Mouse (Mus musculus): ENCODE data around the gene Antxrl.

Gene Antxrl

DNA sequence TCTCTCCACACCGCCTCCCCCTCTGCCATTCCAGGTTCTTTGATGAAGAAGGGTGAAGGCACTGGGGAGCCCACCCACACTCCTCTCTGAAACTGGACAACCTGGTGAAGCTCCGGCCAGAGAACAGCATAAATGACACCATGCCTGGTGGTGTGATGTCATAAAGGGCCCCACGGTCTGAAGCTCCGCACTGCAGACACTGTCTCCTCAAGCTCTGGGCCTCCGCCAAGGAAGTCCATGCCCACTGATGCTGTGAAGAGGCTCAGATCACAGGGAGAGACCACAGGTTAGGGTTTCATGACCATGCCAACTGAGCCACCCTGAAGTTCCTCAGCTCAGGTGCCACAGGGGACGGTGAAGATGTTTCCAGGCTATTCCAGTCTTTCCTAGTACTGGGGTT lies at the start of gene Antxrl:
TSS of gene Antxrl (plus strand) at position 192 of the 400 bp plus-strand sequence.
- DNase-seq (ENCODE audit: low read depth, low spot score): no peak

DNA sequence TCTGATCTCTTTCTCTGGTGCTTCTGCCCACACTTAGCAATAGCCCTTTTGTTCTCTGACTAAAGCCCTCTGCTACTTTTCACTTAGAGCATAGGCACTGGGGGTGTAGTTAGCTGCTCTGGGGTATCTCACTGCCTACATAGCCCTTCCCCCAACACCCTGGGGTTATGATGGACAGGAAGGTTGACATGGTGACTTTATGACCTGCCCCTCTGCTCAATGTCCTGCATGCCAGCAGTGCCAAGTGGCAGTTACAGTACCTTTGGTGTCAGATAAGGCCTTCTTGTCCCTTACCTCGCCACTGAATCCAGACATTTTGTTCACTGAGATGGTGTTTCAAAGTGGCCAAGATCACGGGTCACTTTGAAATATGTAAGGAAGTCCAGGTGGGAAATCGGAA lies 37.4 kb upstream of the Antxrl start, which contains the start of gene Gm30083:
TSS of gene Gm30083 (minus strand) at position 120 of the 400 bp plus-strand sequence.
- no peak for DNase-seq (ENCODE audit: low read depth, low spot score)

DNA sequence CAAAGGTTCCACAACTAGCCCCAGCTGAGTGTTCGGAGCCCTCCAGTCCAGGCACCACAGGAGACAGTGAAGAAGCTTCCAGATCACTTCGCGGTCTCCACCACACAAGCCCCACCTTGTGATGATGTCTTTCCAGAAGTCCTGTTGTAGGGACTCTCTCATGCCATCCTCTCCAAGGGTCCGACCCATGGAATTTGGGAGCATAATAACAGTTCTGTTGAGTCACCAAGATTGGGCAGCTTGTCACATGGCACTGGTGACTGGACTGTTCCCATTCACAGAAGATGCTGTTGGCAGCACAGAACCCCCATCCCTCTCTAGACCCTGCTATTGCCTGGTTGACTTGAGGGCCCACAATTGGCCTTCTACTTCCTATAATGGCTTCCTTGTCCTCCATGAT lies 36.1 kb upstream of the Antxrl start, which contains the start of gene Gm5460:
TSS of gene Gm5460 (plus strand) at position 378 of the 400 bp plus-strand sequence.
- DNase-seq (ENCODE audit: low read depth, low spot score): no peak

DNA sequence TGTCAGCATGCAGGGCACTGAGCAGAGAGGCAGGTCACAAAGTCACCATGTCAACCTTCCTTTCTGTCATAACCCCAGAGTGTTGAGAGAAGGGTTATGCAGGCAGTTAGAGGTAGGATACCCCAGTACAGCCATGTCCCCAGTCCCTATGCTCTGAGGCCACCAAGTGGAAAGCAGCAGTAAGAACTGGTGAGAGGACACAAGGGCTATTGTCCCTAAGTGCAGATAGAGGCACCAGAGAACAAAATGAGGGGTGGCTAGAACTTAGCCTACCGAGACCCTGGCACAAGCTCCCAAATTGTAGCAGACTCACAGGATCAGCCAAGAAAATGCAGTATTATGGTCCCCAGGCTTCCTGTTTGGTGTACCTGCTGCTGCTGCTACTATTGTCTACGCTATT lies 35.6 kb upstream of the Antxrl start:
- DNase-seq (ENCODE audit: low read depth, low spot score): no peak

DNA sequence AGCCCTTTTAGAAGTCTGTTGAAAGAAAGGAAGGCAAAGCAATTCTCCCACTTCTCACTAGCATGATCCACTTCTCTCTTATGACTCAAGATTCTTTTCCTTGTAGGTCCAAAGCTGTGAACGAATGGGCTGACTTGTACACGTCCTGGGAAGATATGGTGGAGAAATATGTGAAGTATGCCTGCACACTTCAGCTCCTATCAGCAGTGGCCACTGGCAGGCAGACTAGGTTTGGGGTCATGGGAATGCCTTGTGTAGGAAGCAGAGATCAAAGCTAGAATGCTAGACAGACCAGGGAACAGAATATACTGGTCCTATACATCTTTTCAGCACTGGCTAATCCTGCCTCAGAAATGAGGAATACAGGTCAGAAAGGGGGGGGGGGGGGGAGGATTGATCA lies 25.8 kb upstream of the Antxrl start:
- no peak for DNase-seq (ENCODE audit: low read depth, low spot score)

DNA sequence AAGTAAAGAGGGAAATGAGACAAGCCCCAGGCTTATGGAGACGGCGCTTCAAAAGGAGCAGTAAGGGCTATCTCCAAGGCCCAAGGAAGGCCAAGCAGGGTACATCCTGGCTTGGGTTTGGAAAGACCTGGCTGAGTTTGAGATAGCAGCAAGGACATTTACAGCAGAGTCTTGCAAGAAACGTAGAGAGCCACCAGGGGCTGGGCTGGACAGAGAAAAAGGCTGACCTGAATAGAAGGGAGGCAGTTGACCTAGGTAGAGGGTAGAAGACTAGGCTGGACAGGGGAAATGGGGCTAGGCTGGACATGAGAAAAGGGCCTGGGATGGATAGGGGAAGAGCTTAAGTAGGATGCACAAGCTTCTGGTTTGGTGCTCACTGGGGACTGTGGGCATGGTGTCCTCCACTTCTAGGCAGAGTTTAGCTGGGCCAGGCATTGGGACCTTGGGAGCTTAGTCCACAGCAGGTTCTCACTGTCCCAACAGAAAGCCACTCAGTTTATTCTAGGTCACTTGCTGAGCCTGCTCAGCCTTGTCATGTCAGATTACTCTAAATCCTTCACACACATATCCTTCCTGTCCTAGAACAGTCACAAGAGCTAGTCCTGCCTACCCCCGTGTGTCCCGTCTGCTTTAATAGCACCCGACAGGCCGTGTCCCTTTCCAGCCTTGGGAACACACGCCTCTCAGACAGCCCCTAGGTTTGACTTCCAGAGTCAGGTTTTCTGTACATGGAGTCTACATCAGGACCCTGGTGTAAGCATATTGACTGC lies 18.5 kb upstream of the Antxrl start:
- no peak for DNase-seq (ENCODE audit: low read depth, low spot score)

DNA sequence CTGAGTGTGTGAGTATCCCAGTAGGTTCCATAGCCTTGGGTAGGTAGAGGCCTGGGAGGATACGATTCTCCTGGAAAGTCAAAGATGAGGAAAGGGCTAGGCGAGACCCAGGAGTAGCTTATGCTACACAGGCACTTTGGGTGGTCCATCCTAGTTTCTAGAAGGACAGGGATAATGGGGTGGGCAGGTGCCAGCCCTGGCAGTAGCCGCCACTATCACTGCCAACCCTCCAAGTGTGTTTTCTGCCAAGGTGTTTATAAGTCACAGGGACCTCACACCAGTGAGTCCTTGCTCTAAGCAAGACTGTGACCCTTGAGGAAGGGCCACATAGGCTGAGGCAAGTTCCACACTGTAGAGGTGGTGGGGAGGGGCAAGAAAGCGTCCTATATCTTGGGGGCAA lies 11.3 kb upstream of the Antxrl start:
- no peak for DNase-seq (ENCODE audit: low read depth, low spot score)

DNA sequence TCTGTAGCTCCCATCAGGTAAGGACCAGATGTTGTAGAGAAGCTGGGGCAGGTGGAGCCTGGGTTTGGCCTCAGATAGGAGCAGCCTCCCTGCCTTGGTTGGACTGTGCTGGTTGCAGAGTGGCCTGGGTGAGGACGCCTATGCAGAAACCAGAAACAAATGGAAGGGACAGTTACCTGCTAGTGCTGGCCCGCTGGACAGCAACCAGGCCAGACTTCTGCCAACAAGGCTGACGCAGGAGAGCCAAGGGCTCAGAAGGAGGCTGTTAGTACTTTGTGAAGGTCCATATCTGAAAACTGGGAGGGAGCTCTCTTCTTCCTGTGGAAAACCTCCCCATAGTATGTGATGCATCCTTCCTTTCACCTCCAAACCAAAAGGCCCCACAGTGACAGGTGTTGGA lies 9.2 kb upstream of the Antxrl start:
- no peak for DNase-seq (ENCODE audit: low read depth, low spot score)

DNA sequence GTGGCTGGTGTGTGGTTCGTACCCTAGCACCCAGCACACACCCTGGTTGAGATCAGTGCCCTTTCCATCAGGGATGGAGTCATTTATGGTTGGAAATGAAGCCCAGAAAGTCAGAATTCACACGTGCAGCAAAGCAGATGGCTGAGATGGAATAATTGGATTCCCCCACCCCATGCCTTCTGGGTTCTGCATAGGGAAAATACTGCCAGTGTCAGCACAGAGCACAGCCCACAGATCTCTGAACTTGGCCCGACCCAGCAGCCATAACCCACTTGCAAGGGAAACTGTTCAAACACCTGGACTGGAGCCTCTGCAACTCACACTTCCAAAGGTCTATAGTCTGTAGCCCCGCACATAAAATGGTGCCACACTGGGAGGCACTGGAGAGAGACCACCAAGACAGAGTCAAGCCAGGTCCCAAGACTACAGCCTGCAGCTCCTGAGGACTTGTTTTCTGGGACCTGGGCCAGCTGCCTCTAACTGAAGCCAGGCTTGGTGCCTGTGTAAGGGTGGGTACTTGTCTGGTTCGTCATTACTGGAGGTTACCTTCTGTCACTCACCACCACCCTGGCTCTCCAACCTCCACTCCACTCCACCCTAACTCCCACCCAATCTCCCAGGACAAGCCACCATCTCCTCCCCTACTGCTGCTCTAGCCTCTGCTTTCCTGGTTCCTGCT lies 2.3 kb upstream of the Antxrl start:
- DNase-seq (ENCODE audit: low read depth, low spot score): no peak

DNA sequence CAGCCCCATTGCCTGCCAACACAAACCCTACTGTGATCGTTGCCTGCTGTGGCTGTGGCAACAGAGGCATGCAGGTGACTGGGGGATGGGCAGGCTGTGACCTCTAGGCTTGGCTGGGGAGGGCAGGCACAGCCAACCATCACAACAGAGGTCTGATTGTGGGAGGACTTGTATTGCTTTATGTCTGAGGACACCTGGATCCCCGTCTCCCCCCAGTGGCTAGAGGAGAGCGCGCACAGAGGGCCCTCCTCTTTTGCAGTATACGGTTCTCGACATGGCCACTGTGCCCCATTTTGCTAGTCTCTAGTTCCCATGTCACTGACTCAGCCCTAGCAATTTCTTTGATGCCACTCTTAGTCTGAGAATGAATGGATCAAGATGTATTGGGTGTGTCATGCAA lies 19.2 kb downstream of the Antxrl start:
- DNase-seq (ENCODE audit: low read depth, low spot score): peak; percentile 19

DNA sequence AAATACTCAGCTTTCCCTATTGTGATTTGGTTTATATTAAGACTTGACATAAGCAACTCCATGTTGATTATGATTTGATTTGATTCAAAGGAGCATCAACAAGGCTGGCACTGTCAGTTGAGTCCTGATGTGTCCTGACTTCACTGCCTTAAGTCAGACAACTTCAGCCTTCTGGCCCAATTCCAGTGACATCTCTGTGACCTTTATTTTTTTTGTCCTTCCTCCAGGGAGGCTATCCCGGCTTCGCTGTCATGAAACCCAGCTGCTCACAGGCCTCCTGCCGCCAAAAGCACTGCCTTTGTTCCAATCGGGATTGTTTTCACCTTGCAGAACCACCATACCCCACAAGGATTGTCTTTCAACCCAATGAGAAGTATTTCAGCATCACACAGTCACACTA lies 22.8 kb downstream of the Antxrl start:
- no peak for DNase-seq (ENCODE audit: low read depth, low spot score)

DNA sequence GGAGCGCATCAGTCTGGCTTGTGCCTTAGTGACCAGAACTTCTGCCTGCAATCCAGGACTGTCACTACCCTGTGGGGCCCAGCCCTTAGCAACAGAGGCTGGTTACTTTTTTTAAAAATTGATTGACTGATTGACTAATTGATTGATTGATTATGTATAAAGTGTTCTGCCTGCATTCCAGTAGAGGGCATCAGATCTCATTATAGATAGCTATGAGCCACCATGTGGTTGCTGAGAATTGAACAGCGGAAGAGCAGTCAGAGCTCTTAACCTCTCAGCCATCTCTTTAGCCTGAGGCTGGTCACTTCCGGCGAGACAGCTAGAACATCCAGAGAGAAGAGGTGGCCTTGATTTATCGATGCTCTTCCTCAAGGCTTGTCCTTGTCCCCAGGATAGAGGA lies 24.7 kb downstream of the Antxrl start:
- DNase-seq (ENCODE audit: low read depth, low spot score): no peak

DNA sequence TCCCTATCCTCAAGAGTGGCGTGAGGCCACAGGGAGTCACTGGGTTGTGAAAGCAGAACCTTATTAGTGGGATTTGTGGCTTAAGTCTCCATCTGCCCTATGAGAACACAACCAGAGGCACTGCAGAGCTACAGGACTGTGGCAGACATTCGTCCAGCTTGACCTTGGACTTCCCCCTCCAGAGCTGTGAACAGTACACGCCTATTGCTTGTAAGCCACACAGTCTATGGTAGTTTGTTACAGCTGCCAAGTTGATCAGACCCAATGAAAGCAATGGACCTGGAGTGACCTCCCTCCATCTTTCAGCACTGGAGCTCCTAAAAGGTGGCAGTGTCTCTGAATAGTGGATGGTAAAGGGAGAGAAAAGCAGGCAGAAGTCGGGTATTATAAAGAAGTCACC lies 25.8 kb downstream of the Antxrl start:
- DNase-seq (ENCODE audit: low read depth, low spot score): no peak

DNA sequence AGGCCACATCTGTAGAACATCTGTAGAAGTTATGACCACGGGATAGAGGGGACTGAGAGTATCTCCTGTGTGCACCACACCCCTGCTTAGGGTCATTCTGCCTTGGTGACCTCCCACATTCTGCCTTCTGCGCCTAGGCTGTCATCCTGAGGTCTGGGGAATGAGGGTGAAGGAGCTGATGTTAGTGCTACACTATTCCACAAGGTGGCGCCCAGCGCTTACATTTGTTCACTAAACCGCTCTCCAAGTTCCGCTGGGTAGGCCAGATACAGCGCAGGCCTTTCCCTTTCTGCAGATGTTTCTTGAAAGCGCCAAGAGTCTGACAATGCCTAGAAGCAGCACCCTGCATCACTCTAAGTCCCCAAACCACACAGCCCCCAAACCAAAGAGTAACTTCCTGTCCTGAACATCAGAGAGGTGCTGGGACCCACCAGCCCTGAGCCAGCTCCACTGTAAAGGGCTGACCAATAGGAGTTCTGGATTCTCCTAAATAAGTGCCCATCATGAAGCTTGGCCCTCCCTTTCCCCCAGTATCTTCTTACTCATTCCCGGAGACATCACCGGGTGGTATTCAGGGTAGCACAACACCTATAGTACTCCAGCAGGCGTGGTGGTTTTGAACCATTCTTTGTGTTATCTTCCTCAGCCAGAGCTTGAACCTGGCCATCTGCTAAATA lies 28.0 kb downstream of the Antxrl start:
- DNase-seq (ENCODE audit: low read depth, low spot score): peak; percentile 84

DNA sequence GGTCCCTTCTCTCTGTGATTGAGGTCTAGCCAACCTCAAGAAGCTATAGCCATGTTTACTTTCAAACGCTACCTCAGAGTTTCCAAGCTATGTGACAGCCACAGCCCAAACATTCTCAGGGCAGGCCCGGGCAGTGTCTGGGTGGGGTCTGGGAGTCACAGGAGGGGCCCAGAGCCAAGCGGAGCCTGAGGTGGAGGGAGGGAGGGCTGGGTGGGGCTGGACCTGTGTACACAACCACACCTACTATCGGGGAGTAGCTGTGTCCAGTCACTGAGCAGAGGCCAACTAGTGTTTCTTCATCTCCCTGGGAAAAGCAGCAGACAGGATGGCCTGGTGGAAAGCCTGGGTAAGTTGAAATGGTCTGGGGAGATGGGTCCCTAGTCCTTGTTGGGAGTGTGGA lies 33.2 kb downstream of the Antxrl start, which contains the start of gene Anxa8:
TSS of gene Anxa8 (plus strand) at position 251 of the 400 bp plus-strand sequence.
- DNase-seq (ENCODE audit: low read depth, low spot score): no peak

DNA sequence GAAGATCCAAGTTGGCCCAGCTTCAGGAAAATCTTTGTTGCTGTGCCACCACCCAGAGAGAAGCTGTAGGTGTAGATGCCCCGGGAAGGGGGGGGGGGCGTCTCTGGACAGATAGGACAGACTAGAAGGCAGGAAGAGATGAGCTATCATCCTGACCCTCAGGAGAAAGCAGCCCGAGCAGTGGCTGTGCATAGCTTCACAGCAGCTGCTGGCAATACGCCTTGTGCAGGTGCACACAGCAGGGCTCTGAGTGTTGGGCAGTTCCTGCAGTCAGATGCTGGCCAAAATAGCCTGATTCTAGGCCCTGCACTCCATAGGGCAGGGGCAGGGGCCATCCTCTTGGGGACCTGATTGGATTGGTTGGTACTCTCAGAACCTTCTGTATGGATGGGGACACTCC lies 34.3 kb downstream of the Antxrl start:
- DNase-seq (ENCODE audit: low read depth, low spot score): no peak

DNA sequence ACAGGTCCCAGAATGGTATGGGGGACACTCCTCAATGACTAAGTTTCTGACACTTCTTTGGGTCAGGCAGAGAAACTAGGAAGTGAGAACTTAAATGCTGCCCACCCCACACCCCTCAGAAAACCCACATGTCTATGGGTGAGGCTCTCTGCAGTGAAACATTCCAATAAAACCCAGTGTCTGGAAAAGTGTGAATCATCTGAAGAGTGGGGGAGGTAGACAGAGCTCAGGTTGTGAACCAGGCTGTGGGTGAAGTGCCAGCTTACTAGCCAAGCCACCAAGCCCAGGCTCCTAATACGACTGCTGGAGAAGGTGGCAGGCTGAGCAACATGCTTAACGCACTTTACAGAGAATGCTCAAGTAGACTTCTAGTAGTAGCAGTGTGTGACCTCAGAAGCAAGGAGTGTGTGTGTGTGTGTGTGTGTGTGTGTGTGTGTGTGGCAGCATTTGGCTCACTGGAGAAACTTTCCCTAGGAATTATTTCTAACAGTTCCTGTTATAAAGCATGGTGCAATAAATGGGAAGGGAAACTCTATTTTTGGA lies 35.4 kb downstream of the Antxrl start:
- DNase-seq (ENCODE audit: low read depth, low spot score): no peak

DNA sequence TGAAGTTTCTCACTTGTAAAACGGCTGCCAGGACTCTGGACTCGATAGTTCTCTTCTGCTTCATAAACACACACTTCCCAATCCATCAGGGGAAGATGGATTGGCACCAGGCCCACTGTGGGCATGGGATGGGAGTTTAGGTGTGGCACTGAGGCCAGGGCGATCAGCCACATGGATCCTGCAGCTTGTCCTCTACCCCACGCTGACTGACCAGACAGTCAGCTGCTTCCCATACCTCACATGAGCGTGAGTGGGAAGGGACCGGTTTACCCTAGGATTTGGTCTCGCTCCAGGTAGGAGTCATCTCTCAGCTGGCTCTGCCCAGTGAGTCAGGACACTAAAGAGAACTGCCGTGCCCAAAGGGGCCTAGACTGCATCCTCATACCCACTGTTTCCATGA lies 37.3 kb downstream of the Antxrl start:
- DNase-seq (ENCODE audit: low read depth, low spot score): no peak

DNA sequence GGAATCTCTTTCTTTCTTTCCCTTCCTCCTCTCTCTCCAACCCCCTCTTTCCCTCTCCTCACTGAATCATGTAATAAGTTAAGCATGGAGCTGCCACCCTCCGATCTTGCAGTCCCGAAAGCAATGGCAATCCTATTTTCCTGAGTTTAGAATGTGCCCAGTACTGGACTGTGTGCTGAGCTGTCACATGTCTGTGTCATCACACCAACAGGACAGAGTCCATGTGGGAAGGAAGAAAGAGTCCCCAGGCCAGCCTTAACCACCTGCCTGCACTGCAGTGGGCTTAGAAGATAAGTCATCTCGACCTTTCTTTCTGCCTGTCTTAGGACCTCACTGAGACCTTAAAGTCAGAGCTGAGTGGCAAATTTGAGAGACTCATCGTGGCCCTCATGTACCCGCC lies 39.0 kb downstream of the Antxrl start:
- DNase-seq (ENCODE audit: low read depth, low spot score): no peak

DNA sequence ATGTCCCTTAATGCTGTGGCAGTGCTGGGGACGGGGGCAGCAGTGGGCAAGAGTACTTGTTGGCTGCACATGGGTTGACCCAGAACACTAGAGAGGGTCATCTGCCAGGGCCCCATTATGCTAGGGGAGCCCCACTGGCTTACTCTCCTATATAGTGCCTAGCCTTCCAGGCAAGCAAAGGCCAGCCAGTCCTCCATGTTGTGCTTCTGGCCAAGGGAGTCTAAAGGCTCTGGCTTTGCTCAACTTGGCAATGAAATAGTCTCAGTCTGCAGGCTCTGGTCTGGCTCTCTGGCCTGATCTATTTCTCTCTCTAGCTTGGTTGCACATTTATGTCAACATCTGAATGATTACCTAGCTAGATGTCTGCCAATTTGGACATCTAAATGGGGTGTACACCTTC lies 40.3 kb downstream of the Antxrl start:
- no peak for DNase-seq (ENCODE audit: low read depth, low spot score)

DNA sequence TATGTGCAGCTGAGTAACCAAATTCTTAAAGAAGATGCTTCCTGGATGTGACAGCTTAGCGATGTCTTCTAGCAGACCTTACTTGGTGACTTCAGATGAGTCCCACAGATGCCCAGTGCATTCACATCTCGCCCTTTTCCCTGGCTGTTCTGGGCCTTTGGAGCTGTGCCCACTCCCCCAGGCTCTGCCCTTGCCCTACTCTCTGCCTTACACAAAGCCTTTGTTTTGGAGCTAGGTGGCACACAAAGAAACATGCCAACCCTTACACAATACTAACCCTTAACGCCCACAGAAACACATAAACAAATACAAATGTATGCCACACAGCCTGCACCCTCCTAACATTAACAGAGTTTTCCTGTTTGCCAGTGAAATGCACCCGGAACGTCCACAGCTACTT lies 43.7 kb downstream of the Antxrl start:
- DNase-seq (ENCODE audit: low read depth, low spot score): no peak

DNA sequence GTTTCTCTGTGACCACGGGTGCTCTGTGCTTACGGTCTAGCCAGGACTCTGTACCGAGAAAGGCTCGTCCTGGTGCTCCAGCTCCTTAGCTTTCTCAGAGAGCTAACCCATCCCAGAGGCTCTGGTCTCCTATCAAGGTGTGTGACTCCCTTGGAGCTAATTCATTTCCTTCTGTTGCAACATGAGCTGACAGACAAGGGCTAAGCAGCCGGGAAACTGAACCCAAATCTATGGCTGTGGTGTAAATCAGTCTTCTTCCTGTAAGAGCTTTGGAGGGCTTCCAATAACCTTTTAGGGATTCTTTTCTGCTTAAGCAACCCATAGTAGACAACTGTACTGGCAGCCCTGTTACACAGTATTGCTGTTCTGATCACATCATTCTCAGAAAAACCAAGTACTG lies 50.1 kb downstream of the Antxrl start, which contains the start of gene A630023A22Rik:
TSS of gene A630023A22Rik (minus strand) at position 154 of the 400 bp plus-strand sequence.
- DNase-seq (ENCODE audit: low read depth, low spot score): no peak
